Mouse (Mus musculus): ENCODE results near the gene Helz. TPM values are rescaled to one million over a fixed set of nuclear protein-coding genes. Genes with fewer than 3 reads are reported as not detected.

Helz gene
- polyA plus RNA-seq, 1 experiment: 75.2 TPM

DNA sequence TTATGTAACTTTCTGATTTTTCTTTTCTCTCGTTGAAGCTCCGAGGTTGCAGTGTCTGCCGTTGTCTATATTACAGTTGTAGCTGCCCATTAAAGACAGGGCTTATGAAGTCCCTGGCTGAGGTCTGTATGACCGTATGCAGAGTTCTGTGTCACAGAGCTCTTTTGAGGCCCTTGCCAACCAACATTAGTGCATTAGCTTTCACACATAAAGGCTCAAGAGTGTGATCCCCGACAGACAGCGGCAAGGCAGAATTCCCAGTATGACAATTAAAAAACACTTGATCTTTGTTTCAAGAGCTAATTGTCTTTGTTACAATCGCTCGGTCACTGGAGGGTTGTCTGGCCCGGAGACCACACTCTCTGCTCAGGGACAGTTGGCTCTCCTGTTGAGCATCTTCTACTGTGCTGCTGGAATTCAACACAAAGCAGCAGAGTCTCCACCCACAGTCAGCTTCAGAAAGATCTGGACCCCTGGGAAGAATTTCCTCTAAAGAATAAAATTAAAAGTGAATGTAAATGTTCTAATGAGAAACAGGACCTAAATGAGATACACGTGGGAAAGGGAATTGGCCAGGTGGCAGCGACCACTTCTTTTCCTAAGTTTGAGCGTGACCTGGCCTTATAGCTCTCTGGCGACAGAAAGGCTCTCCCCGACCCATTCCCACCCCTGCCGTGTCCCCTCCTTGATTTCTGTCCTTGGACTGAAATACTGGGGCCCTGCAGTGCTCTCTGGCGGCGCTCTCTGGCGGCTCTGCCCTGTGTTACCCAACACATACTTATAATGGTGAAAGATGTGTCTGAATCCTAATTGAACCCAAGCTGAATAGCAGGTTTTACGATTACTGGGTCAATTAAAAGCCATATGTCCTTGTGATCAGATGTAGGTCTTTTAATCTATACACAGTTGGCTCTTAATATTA, 136.1 kb downstream of the Helz start:
- H3K9me3 ChIP-seq (replicated peaks; ENCODE audit: control insufficient read depth, insufficient read depth, low read length, poor library complexity, severe bottlenecking): no peaks in the 10 kb centered on the region
- H3K27me3 ChIP-seq (ENCODE audit: control insufficient read depth, insufficient read depth, low read length, poor library complexity, severe bottlenecking): no peaks in the 10 kb centered on the region
- peaks cover under 1% of the 10 kb centered on the region; the same call in 1 of the 2 replicates for H3K36me3 ChIP-seq (ENCODE audit: control insufficient read depth, insufficient read depth, low read length, poor library complexity, severe bottlenecking)
- no peak overlapping the region for H3K9ac ChIP-seq (ENCODE audit: low read depth, poor library complexity, severe bottlenecking)
- TF ChIP-seq EP300 (IDR thresholded peaks at IDR 0.05; ENCODE audit: insufficient read depth, low read depth, low read length) (no peak), POLR2A (IDR thresholded peaks at IDR 0.05; ENCODE audit: insufficient read depth, low read length) (no peak), CTCF (IDR thresholded peaks at IDR 0.05; ENCODE audit: low read depth, low read length) (peak; percentile 6)
- H3K27ac ChIP-seq (ENCODE audit: insufficient read depth, low read length): no peak overlapping the region
- no peaks in the 10 kb centered on the region for H3K4me1 ChIP-seq (ENCODE audit: control insufficient read depth, insufficient read depth, low read length)
- H3K4me3 ChIP-seq (ENCODE audit: low read depth, low read length): no peak overlapping the region

DNA sequence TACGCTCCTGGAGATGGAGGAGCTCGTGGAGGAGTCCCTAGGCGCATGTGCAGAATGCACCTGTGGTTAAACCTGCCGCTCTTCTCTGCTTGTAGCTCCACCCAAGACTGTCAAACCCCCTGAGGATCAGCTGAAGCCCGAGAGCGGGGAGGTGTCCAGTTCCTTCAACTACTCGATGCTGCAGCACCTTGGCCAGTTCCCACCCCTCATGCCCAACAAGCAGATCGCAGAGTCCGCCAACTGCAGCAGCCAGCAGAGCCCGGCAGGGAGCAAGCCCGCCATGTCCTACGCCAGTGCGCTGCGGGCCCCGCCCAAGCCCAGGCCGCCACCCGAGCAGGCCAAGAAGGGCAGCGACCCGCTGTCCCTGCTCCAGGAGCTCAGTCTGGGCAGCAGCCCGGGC, 138.6 kb downstream of the Helz start:
- no peaks in the 10 kb centered on the region for H3K4me1 ChIP-seq (ENCODE audit: control insufficient read depth, insufficient read depth, low read length)
- H3K4me3 ChIP-seq (ENCODE audit: low read depth, low read length): peak overlapping the region; percentile 8; the same call in 1 of the 2 replicates
- TF ChIP-seq EP300 (IDR thresholded peaks at IDR 0.05; ENCODE audit: insufficient read depth, low read depth, low read length) (no peak), CTCF (IDR thresholded peaks at IDR 0.05; ENCODE audit: low read depth, low read length) (no peak), POLR2A (IDR thresholded peaks at IDR 0.05; ENCODE audit: insufficient read depth, low read length) (no peak)
- no peak overlapping the region for H3K27ac ChIP-seq (ENCODE audit: insufficient read depth, low read length)
- H3K9ac ChIP-seq (ENCODE audit: low read depth, poor library complexity, severe bottlenecking): no peak overlapping the region
- no peaks in the 10 kb centered on the region for H3K9me3 ChIP-seq (replicated peaks; ENCODE audit: control insufficient read depth, insufficient read depth, low read length, poor library complexity, severe bottlenecking)
- no peaks in the 10 kb centered on the region; the same call in 1 of the 2 replicates for H3K36me3 ChIP-seq (ENCODE audit: control insufficient read depth, insufficient read depth, low read length, poor library complexity, severe bottlenecking)
- no peaks in the 10 kb centered on the region for H3K27me3 ChIP-seq (ENCODE audit: control insufficient read depth, insufficient read depth, low read length, poor library complexity, severe bottlenecking)

DNA sequence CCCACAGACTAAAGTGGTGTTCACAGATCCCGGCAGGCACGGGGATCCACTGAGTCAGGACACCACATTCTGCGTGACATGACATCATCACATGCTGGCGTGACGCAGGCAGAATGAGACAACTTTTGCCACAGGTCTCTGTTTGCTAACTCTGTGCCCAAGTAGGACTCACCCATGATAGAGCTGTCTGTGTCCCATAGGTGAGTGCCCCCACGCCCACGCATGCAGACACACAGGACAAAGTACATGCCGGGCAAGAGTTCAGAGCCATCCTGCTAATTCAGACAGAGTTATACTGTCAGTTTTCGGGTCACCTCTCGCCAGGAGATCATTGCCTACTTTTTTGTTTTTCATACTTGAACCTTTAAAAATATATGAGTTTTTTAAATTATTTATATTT, 140.8 kb downstream of the Helz start:
- no peak overlapping the region for H3K9ac ChIP-seq (ENCODE audit: low read depth, poor library complexity, severe bottlenecking)
- TF ChIP-seq EP300 (IDR thresholded peaks at IDR 0.05; ENCODE audit: insufficient read depth, low read depth, low read length) (no peak), CTCF (IDR thresholded peaks at IDR 0.05; ENCODE audit: low read depth, low read length) (no peak), POLR2A (IDR thresholded peaks at IDR 0.05; ENCODE audit: insufficient read depth, low read length) (no peak)
- H3K9me3 ChIP-seq (replicated peaks; ENCODE audit: control insufficient read depth, insufficient read depth, low read length, poor library complexity, severe bottlenecking): no peaks in the 10 kb centered on the region
- no peaks in the 10 kb centered on the region for H3K27me3 ChIP-seq (ENCODE audit: control insufficient read depth, insufficient read depth, low read length, poor library complexity, severe bottlenecking)
- no peak overlapping the region for H3K27ac ChIP-seq (ENCODE audit: insufficient read depth, low read length)
- H3K4me1 ChIP-seq (ENCODE audit: control insufficient read depth, insufficient read depth, low read length): no peaks in the 10 kb centered on the region
- no peaks in the 10 kb centered on the region; the same call in 1 of the 2 replicates for H3K36me3 ChIP-seq (ENCODE audit: control insufficient read depth, insufficient read depth, low read length, poor library complexity, severe bottlenecking)
- H3K4me3 ChIP-seq (ENCODE audit: low read depth, low read length): no peak overlapping the region

DNA sequence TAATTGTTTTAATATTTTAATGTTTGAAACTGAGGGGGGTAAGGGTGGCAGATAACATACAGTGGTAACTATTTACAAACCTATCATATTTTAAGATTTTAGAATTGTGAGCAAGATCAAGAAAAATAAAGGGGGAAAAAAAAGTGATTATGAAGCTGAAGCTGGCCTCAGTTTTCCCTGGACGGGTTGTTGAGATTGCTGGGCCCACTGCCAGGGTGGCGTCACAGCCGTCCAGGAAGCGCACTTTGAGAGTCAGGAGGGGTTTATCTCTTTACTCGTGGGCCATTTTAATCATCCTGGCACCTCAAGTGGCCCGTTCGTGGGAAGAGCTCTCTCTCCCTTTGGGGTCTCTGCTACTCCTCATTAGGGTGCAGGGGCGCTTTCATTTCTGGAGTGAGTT, 143.8 kb downstream of the Helz start:
- Histone ChIP-seq H3K4me3 (ENCODE audit: low read depth, low read length) (no peak overlapping the region), H3K9ac (ENCODE audit: low read depth, poor library complexity, severe bottlenecking) (no peak overlapping the region), H3K27ac (ENCODE audit: insufficient read depth, low read length) (no peak overlapping the region), H3K36me3 (ENCODE audit: control insufficient read depth, insufficient read depth, low read length, poor library complexity, severe bottlenecking) (no peaks in the 10 kb centered on the region; the same call in 1 of the 2 replicates), H3K9me3 (replicated peaks; ENCODE audit: control insufficient read depth, insufficient read depth, low read length, poor library complexity, severe bottlenecking) (no peaks in the 10 kb centered on the region), H3K27me3 (ENCODE audit: control insufficient read depth, insufficient read depth, low read length, poor library complexity, severe bottlenecking) (no peaks in the 10 kb centered on the region), H3K4me1 (ENCODE audit: control insufficient read depth, insufficient read depth, low read length) (no peaks in the 10 kb centered on the region)
- TF ChIP-seq CTCF (IDR thresholded peaks at IDR 0.05; ENCODE audit: low read depth, low read length) (no peak), EP300 (IDR thresholded peaks at IDR 0.05; ENCODE audit: insufficient read depth, low read depth, low read length) (no peak), POLR2A (IDR thresholded peaks at IDR 0.05; ENCODE audit: insufficient read depth, low read length) (no peak)

DNA sequence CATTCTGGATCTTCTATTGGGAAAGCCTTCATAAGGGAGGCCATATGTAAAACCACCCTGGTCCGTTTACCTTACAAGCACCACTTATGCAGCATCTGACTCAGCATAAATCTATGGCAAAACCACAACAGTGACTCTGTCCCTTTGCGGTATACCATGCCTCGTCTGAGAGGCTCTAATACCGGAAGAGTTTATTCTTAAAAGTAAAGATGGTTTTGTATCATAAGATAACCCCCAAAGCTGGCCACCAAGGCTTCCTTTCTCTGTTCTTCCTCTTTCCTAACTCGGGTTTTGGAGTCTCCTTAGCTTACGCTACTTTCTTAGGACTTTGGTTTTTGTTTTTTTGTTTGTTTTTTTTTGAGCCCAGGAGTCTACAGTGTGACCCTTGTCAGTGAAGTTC, 145.6 kb downstream of the Helz start:
- Histone ChIP-seq H3K27ac (ENCODE audit: insufficient read depth, low read length) (no peak overlapping the region), H3K9ac (ENCODE audit: low read depth, poor library complexity, severe bottlenecking) (no peak overlapping the region), H3K4me1 (ENCODE audit: control insufficient read depth, insufficient read depth, low read length) (no peaks in the 10 kb centered on the region), H3K4me3 (ENCODE audit: low read depth, low read length) (no peak overlapping the region), H3K27me3 (ENCODE audit: control insufficient read depth, insufficient read depth, low read length, poor library complexity, severe bottlenecking) (no peaks in the 10 kb centered on the region), H3K9me3 (replicated peaks; ENCODE audit: control insufficient read depth, insufficient read depth, low read length, poor library complexity, severe bottlenecking) (no peaks in the 10 kb centered on the region), H3K36me3 (ENCODE audit: control insufficient read depth, insufficient read depth, low read length, poor library complexity, severe bottlenecking) (no peaks in the 10 kb centered on the region)
- TF ChIP-seq CTCF (IDR thresholded peaks at IDR 0.05; ENCODE audit: low read depth, low read length) (no peak), EP300 (IDR thresholded peaks at IDR 0.05; ENCODE audit: insufficient read depth, low read depth, low read length) (no peak), POLR2A (IDR thresholded peaks at IDR 0.05; ENCODE audit: insufficient read depth, low read length) (no peak)

DNA sequence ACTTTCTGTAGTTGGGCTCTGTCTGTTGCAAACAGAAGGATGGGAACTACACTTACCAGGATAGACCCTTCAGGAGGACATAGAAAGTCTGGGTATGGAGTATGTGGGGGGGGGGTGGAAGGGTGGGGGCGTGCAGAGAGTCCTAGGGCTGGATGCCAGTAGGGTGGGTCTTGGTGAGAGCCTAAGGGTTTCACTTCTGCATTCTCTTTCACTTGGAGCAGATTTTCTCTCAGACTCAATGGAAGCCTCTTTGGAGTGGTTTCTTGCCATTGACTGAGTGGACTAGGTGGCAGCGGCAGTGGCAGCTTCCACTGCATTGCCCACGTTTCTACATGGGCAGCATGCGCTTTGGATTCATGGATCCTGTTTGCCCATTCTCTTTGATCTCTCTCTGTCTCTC, 152.2 kb downstream of the Helz start:
- Histone ChIP-seq H3K9me3 (replicated peaks; ENCODE audit: control insufficient read depth, insufficient read depth, low read length, poor library complexity, severe bottlenecking) (no peaks in the 10 kb centered on the region), H3K36me3 (ENCODE audit: control insufficient read depth, insufficient read depth, low read length, poor library complexity, severe bottlenecking) (no peaks in the 10 kb centered on the region), H3K4me1 (ENCODE audit: control insufficient read depth, insufficient read depth, low read length) (no peaks in the 10 kb centered on the region), H3K27me3 (ENCODE audit: control insufficient read depth, insufficient read depth, low read length, poor library complexity, severe bottlenecking) (no peaks in the 10 kb centered on the region), H3K9ac (ENCODE audit: low read depth, poor library complexity, severe bottlenecking) (no peak overlapping the region), H3K27ac (ENCODE audit: insufficient read depth, low read length) (no peak overlapping the region), H3K4me3 (ENCODE audit: low read depth, low read length) (no peak overlapping the region)
- TF ChIP-seq EP300 (IDR thresholded peaks at IDR 0.05; ENCODE audit: insufficient read depth, low read depth, low read length): no peak
- no peak for TF ChIP-seq CTCF (IDR thresholded peaks at IDR 0.05; ENCODE audit: low read depth, low read length)
- TF ChIP-seq POLR2A (IDR thresholded peaks at IDR 0.05; ENCODE audit: insufficient read depth, low read length): no peak

All from ES-Bruce4 (cell line).